Mouse (Mus musculus) neutrophil, adult 5-6 weeks (primary cell): Measurements from ENCODE around the gene Ahrr. TPM values are rescaled to one million over a fixed set of nuclear protein-coding genes. Genes with fewer than 3 reads are reported as not detected.

Experiments used
- total RNA-seq: library from RNA; stranded (forward); fragments of 200-1000 nt; gene quantifications from 2 replicates; pipeline ENCODE4 v1.2.3, GENCODE M21; 2017

Ahrr gene
- total RNA-seq, 1 experiment from 2014 or later = 0.12 TPM

Other genes starting within 250 kb of the Ahrr start
- 8.1 and 9.6 TPM in 2 replicates for gene Cep72, start 230.0 kb downstream of the Ahrr start, total RNA-seq
- not detected in 2 replicates for gene Slc9a3, start 170.9 kb downstream of the Ahrr start, total RNA-seq
- gene Exoc3, start 83.6 kb downstream of the Ahrr start, total RNA-seq = 64.6 and 75.3 TPM in 2 replicates
- gene Pdcd6, start 25.2 kb upstream of the Ahrr start, total RNA-seq = 106 and 110 TPM in 2 replicates
- 248 and 251 TPM in 2 replicates for gene Sdha, start 57.9 kb upstream of the Ahrr start, total RNA-seq
- gene Ccdc127, start 58.0 kb upstream of the Ahrr start, total RNA-seq = 14.2 and 22.0 TPM in 2 replicates
- 0.23 TPM in 1 of 2 replicates, not detected in the other for gene Lrrc14b, start 71.7 kb upstream of the Ahrr start, total RNA-seq
- gene Zfp72, start 98.5 kb upstream of the Ahrr start, total RNA-seq = 2.8 and 3.8 TPM in 2 replicates
- 29.0 and 29.6 TPM in 2 replicates for gene Ftl1-ps1, start 107.4 kb upstream of the Ahrr start, total RNA-seq
- gene Zfp825, start 201.7 kb upstream of the Ahrr start, total RNA-seq = 12.8 and 14.6 TPM in 2 replicates